ENCODE assay signal across 10 mouse cellular contexts in the genomic region with DNA sequence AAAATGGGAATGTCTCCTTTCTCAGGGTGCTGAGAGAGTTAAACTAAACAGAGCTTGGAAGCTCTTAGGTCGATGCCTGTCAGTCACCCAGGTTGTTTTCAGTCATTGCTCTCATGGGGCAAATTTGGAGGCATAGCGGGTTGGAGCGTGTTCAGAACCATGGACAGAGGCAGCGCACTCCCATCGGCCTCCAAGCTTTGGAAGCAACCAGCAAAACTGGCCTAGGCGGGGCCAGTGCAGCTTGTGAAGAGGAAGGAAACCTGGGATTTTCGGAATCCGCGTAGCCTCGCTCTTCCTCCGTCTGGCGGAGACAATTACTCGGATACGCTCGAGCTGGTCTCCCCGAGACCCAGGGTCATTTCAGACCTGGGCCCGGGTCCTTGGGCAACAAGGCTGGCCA.
A peak's percentile ranks its signal among the peaks of the same experiment; 100 is the strongest.
DNase-seq lines count a peak whose midpoint lies in the region; ATAC-seq and TF ChIP-seq lines count a peak whose summit lies in the region.
"Had no signal": no experiment of that assay in that cellular context is flagged by ENCODE, and none has a peak within 500 bp of the region (broad histone marks: within the 10 kb centered on the region; RNA-seq: fewer than 3 reads in every experiment).

No protein-coding gene starts in this region.

- no peak overlapping the region for H3K27ac ChIP-seq in heart, embryonic 11.5 days (ENCODE audit: low read depth, low read length)
- H3K27ac ChIP-seq in kidney, embryonic 15.5 days = no peak overlapping the region
- H3K27ac ChIP-seq in stomach, postnatal 0 days (replicated peaks) = no peak overlapping the region
- H3K27ac ChIP-seq: liver, embryonic 15.5 days had no signal

- no peak overlapping the region for H3K4me3 ChIP-seq in heart, embryonic 11.5 days (ENCODE audit: low read depth, low read length)
- peak overlapping the region; percentile 29 for H3K4me3 ChIP-seq in kidney, embryonic 15.5 days (replicated peaks)
- no peak overlapping the region for H3K4me3 ChIP-seq in stomach, postnatal 0 days (ENCODE audit: low read depth, low read length)
- H3K4me3 ChIP-seq: liver, embryonic 15.5 days had no signal

- no peak for TF ChIP-seq CTCF in stomach, postnatal 0 days (IDR thresholded peaks at IDR 0.05; ENCODE audit: low read depth)

- DNase-seq in layer of hippocampus, postnatal 10 days (ENCODE audit: low spot score in 2 of 2) = peak; percentile 50 to 63
- no peak for DNase-seq in layer of hippocampus, adult 18-20 months (ENCODE audit: low spot score in 2 of 2)
- DNase-seq in embryo, embryonic 10 days (ENCODE audit: low spot score) = peak; percentile 93
- DNase-seq in lung, postnatal 36 days = peak; percentile 45
- DNase-seq in stomach, postnatal 0 days (ENCODE audit: low spot score) = peak; percentile 71

- no peak for ATAC-seq in heart, embryonic 11.5 days (replicated peaks; ENCODE audit: insufficient number of reproducible peaks, low FRiP score, low TSS enrichment)
- no peak for ATAC-seq in kidney, embryonic 15.5 days (replicated peaks; ENCODE audit: low FRiP score)
- no peak for ATAC-seq in stomach, postnatal 0 days (ENCODE audit: low FRiP score, low TSS enrichment)
- no peak for ATAC-seq in inflammation-experienced regulatory T-cells, adult 6 months

- WGBS in heart, embryonic 11.5 days (ENCODE audit: insufficient replicate concordance) = 2% methylated on average over 17 of the region's 17 CpGs
- 0% methylated on average over 17 of the region's 17 CpGs for WGBS in kidney, embryonic 15.5 days
- WGBS in stomach, postnatal 0 days = under 1% methylated on average over 17 of the region's 17 CpGs

- peaks cover 74% of the 10 kb centered on the region for H3K27me3 ChIP-seq in heart, embryonic 11.5 days (ENCODE audit: control insufficient read depth, insufficient read depth, low read length)
- H3K27me3 ChIP-seq in kidney, embryonic 15.5 days = peaks cover 76% of the 10 kb centered on the region
- H3K27me3 ChIP-seq in stomach, postnatal 0 days (ENCODE audit: control insufficient read depth, insufficient read depth, low read length) = no peaks in the 10 kb centered on the region

- H3K4me1 ChIP-seq in heart, embryonic 11.5 days (ENCODE audit: control insufficient read depth, insufficient read depth, low read length) = 0 out of 2 replicates have a peak, but pooled peaks cover 3% of the 10 kb centered on the region
- H3K4me1 ChIP-seq in kidney, embryonic 15.5 days = peaks cover 23% of the 10 kb centered on the region
- no peaks in the 10 kb centered on the region for H3K4me1 ChIP-seq in stomach, postnatal 0 days (replicated peaks; ENCODE audit: control insufficient read depth, insufficient read depth)
- H3K4me1 ChIP-seq: liver, embryonic 15.5 days had no signal

- no peaks in the 10 kb centered on the region for H3K36me3 ChIP-seq in heart, embryonic 11.5 days (ENCODE audit: control insufficient read depth, insufficient read depth, low read length)
- no peaks in the 10 kb centered on the region for H3K36me3 ChIP-seq in kidney, embryonic 15.5 days
- H3K36me3 ChIP-seq in stomach, postnatal 0 days (ENCODE audit: control insufficient read depth, insufficient read depth, low read length) = no peaks in the 10 kb centered on the region
- H3K36me3 ChIP-seq: G1E; liver, embryonic 15.5 days had no signal

- no peak for TF ChIP-seq EP300 in stomach, postnatal 0 days (optimal IDR thresholded peaks at IDR 0.05)

- H3K9ac ChIP-seq in heart, embryonic 11.5 days (ENCODE audit: low read depth, low read length) = no peak overlapping the region
- H3K9ac ChIP-seq in kidney, embryonic 15.5 days = no peak overlapping the region
- H3K9ac ChIP-seq in stomach, postnatal 0 days (ENCODE audit: low read length) = no peak overlapping the region
- H3K9ac ChIP-seq: liver, embryonic 15.5 days had no signal

- H3K4me2 ChIP-seq in heart, embryonic 11.5 days = peak overlapping the region; percentile 36
- peak overlapping the region; percentile 62 for H3K4me2 ChIP-seq in kidney, embryonic 15.5 days
- H3K4me2 ChIP-seq in stomach, postnatal 0 days (replicated peaks; ENCODE audit: low read depth) = no peak overlapping the region
- H3K4me2 ChIP-seq: liver, embryonic 15.5 days had no signal

- no peaks in the 10 kb centered on the region for H3K9me3 ChIP-seq in heart, embryonic 11.5 days (replicated peaks; ENCODE audit: control insufficient read depth, low read length)
- H3K9me3 ChIP-seq in kidney, embryonic 15.5 days (replicated peaks) = no peaks in the 10 kb centered on the region
- H3K9me3 ChIP-seq in stomach, postnatal 0 days (ENCODE audit: control insufficient read depth, low read length) = no peaks in the 10 kb centered on the region
- H3K9me3 ChIP-seq: G1E; liver, embryonic 15.5 days had no signal

Comparison
In these comparisons a context has a peak if more than half of its experiments do, and no peak if none do; other contexts are left out.
1. DNase-seq: peak in layer of hippocampus, postnatal 10 days (2 of 2), embryo, embryonic 10 days (single experiment), lung, postnatal 36 days (single experiment) and stomach, postnatal 0 days (single experiment); none in layer of hippocampus, adult 18-20 months (0 of 2).